Mouse (Mus musculus) CH12.LX (cell line): ENCODE data around the gene Bex3. TPM values are rescaled to one million over a fixed set of nuclear protein-coding genes. Genes with fewer than 3 reads are reported as not detected.

ENCODE experiments used
- DNase-seq: peaks from one replicate; pipeline ENCODE4 v3.0.0-alpha.2; 2013; ENCODE audit errors: extremely low read depth
- H3K27ac ChIP-seq: 2 replicates; pipeline ENCODE4 v1.5.1; 2012; ENCODE audit warnings: low read depth, mild to moderate bottlenecking, control low read depth, moderate library complexity; ENCODE audit not compliant: insufficient read depth
- H3K27me3 ChIP-seq: replicated peaks from 2 replicates; pipeline ENCODE3; 2012; ENCODE audit warnings: inconsistent platforms
- H3K36me3 ChIP-seq, 2 experiments: replicated peaks in 1 of 2; 2 replicates each; pipeline versions ENCODE3 to v1.6.1; 2012; ENCODE audit warnings: inconsistent platforms in 1 of 2, low read length in 1 of 2, mild to moderate bottlenecking in 1 of 2, mixed read lengths in 1 of 2, moderate library complexity in 1 of 2; ENCODE audit not compliant: control insufficient read depth in 1 of 2, insufficient read depth in 1 of 2
- H3K4me1 ChIP-seq, 2 experiments: 2 replicates each; pipeline ENCODE4 v1.6.1; 2012; ENCODE audit warnings: inconsistent platforms in 1 of 2, moderate library complexity in 1 of 2; ENCODE audit not compliant: insufficient read depth in 2 of 2, control insufficient read depth in 1 of 2
- H3K4me2 ChIP-seq: 2 replicates; pipeline ENCODE4 v1.6.1; 2012; ENCODE audit warnings: low read depth, mild to moderate bottlenecking, control low read depth; ENCODE audit not compliant: poor library complexity, insufficient read depth, severe bottlenecking
- H3K4me3 ChIP-seq, 3 experiments: fragments of 150-350 bp in 1 of 3; sonication (generic) in 1 of 3; replicated peaks in 1 of 3; 2 replicates each; pipeline versions ENCODE3 to v1.5.1; 2011 to 2012; ENCODE audit warnings: low read depth in 2 of 3, low read length in 2 of 3, mild to moderate bottlenecking in 2 of 3, moderate library complexity in 2 of 3, control low read depth in 1 of 3, improper control_type of control experiment in 1 of 3, inconsistent platforms in 1 of 3, mixed read lengths in 1 of 3; ENCODE audit not compliant: poor library complexity in 1 of 3
- H3K79me2 ChIP-seq: replicated peaks from 2 replicates; pipeline ENCODE4 v1.6.1; 2012; ENCODE audit warnings: mild to moderate bottlenecking, moderate library complexity; ENCODE audit not compliant: control insufficient read depth, poor library complexity, insufficient read depth, severe bottlenecking; ENCODE audit errors: extremely low read depth
- H3K9ac ChIP-seq: 2 replicates; pipeline ENCODE4 v1.6.1; 2012; ENCODE audit warnings: low read depth, mild to moderate bottlenecking, control low read depth, moderate library complexity; ENCODE audit not compliant: insufficient read depth
- H3K9me3 ChIP-seq: replicated peaks from 2 replicates; pipeline ENCODE3; 2012; ENCODE audit warnings: low read length, inconsistent platforms, mixed read lengths
- CHD2 ChIP-seq: IDR thresholded peaks from 2 replicates; pipeline ENCODE4 v1.6.1; 2011; ENCODE audit warnings: low read length, improper control_type of control experiment
- E2F4 ChIP-seq: IDR thresholded peaks from 2 replicates; pipeline ENCODE4 v1.6.1; 2011; ENCODE audit warnings: low read depth, low read length, improper control_type of control experiment; ENCODE audit not compliant: insufficient replicate concordance
- ELF1 ChIP-seq: IDR thresholded peaks from 2 replicates; pipeline ENCODE4 v1.6.1; 2014; ENCODE audit warnings: low read depth, mild to moderate bottlenecking, inconsistent platforms, low read length, improper control_type of control experiment
- EP300 ChIP-seq: IDR thresholded peaks from 2 replicates; pipeline ENCODE4 v1.6.1; 2011; ENCODE audit warnings: low read length, improper control_type of control experiment
- GABPA ChIP-seq: IDR thresholded peaks from 2 replicates; pipeline ENCODE4 v1.6.1; 2012; ENCODE audit warnings: low read depth, low read length, improper control_type of control experiment, inconsistent platforms; ENCODE audit not compliant: insufficient replicate concordance
- HCFC1 ChIP-seq: IDR thresholded peaks from 2 replicates; pipeline ENCODE4 v1.6.1; 2012; ENCODE audit warnings: low read depth, mild to moderate bottlenecking, inconsistent platforms, low read length, improper control_type of control experiment
- MAFK ChIP-seq: IDR thresholded peaks from 2 replicates; pipeline ENCODE4 v1.6.1; 2011; ENCODE audit warnings: low read length, improper control_type of control experiment; ENCODE audit not compliant: insufficient replicate concordance
- MAX ChIP-seq: IDR thresholded peaks from 2 replicates; pipeline ENCODE4 v1.6.1; 2011; ENCODE audit warnings: low read length, improper control_type of control experiment
- MXI1 ChIP-seq: IDR thresholded peaks from 2 replicates; pipeline ENCODE4 v1.6.1; 2011; ENCODE audit warnings: mild to moderate bottlenecking, low read depth, low read length, improper control_type of control experiment
- NRF1 ChIP-seq: IDR thresholded peaks from 2 replicates; pipeline ENCODE4 v1.6.1; 2014; ENCODE audit warnings: low read depth, mild to moderate bottlenecking, inconsistent platforms, low read length, improper control_type of control experiment, moderate library complexity
- PAX5 ChIP-seq: IDR thresholded peaks from 2 replicates; pipeline ENCODE4 v1.6.1; 2012; ENCODE audit warnings: low read length, inconsistent platforms, mixed read lengths
- POLR2A ChIP-seq: IDR thresholded peaks from 2 replicates; pipeline ENCODE4 v1.6.1; 2011; ENCODE audit warnings: low read depth, mild to moderate bottlenecking, improper control_type of control experiment, low read length
- POLR2AphosphoS2 ChIP-seq: IDR thresholded peaks from 2 replicates; pipeline ENCODE4 v1.6.1; 2011; ENCODE audit warnings: low read depth, low read length, improper control_type of control experiment
- RCOR1 ChIP-seq: conservative IDR thresholded peaks from 2 replicates; pipeline ENCODE4 v1.6.1; 2012; ENCODE audit warnings: low read depth, mild to moderate bottlenecking, inconsistent platforms, low read length, improper control_type of control experiment
- SIN3A ChIP-seq: IDR thresholded peaks from 2 replicates; pipeline ENCODE4 v1.6.1; 2012; ENCODE audit warnings: low read length, improper control_type of control experiment, inconsistent platforms
- SMC3 ChIP-seq: IDR thresholded peaks from 2 replicates; pipeline ENCODE4 v1.6.1; 2011; ENCODE audit warnings: low read depth, low read length, improper control_type of control experiment
- UBTF ChIP-seq: IDR thresholded peaks from 2 replicates; pipeline ENCODE4 v1.6.1; 2012; ENCODE audit warnings: low read depth, mild to moderate bottlenecking, inconsistent platforms, low read length, improper control_type of control experiment, moderate library complexity
- USF1 ChIP-seq: IDR thresholded peaks from 2 replicates; pipeline ENCODE4 v1.6.1; 2014; ENCODE audit warnings: low read depth, mild to moderate bottlenecking, inconsistent platforms, low read length, improper control_type of control experiment
- ZKSCAN1 ChIP-seq: IDR thresholded peaks from 2 replicates; pipeline ENCODE4 v1.6.1; 2012; ENCODE audit warnings: low read depth, inconsistent platforms, low read length, improper control_type of control experiment, borderline replicate concordance
- ZMIZ1 ChIP-seq: IDR thresholded peaks from 2 replicates; pipeline ENCODE4 v1.6.1; 2012; ENCODE audit warnings: low read depth, mild to moderate bottlenecking, inconsistent platforms, low read length, improper control_type of control experiment
- dilution Hi-C: fragments of 300-500 bp; cut with MboI; formaldehyde crosslinking; loops from 2 replicates; pipeline ENCODE4 v1.14.3; 2020; ENCODE audit warnings: low sequenced_read_pairs; ENCODE audit not compliant: extremely low pct_unique_long_range_greater_than_20kb, extremely low pct_ligation_motif_present
- in situ Hi-C: fragments of 300-500 bp; cut with MboI; formaldehyde crosslinking; loops from 3 replicates; pipeline ENCODE4 v1.14.3; 2019; ENCODE audit warnings: low sequenced_read_pairs, low pct_ligation_motif_present, low pct_unique_long_range_greater_than_20kb, mixed read lengths
- polyA plus RNA-seq: library from polyadenylated mRNA; unstranded; fragments of >175 nt; gene quantifications from 2 replicates; pipeline ENCODE4 v1.2.1, GENCODE M21; 2012; ENCODE audit warnings: low read depth; ENCODE audit not compliant: insufficient read length
- total RNA-seq, 2 experiments: library from RNA; depleted of rRNA; stranded (reverse); fragments of 300-350 nt in 1 of 2; fragments of >200 nt in 1 of 2; gene quantifications; 2 replicates each; pipeline ENCODE4 v1.2.3; 2012 to 2014

The Bex3 gene
- total and polyA plus RNA-seq, 3 experiments: 87.4 to 228 (median 124) TPM

- no peaks in the 10 kb centered on the region for H3K4me1 ChIP-seq
- in situ Hi-C loops: loop anchor here (25.0 kb wide), 1 partner anchor 119 kb away; no protein-coding TSS in a partner anchor
- H3K9ac ChIP-seq: no peak overlapping the region
- H3K4me2 ChIP-seq: no peak overlapping the region
- H3K79me2 ChIP-seq: no peaks in the 10 kb centered on the region
- TF ChIP-seq GABPA (no peak), USF1 (no peak), NRF1 (no peak), ZMIZ1 (no peak), SMC3 (no peak), SIN3A (no peak), ZKSCAN1 (no peak)
- no peak for DNase-seq
- H3K27ac ChIP-seq: no peak overlapping the region
- H3K36me3 ChIP-seq: no peaks in the 10 kb centered on the region
- H3K27me3 ChIP-seq: no peaks in the 10 kb centered on the region
- H3K4me3 ChIP-seq: no peak overlapping the region
- H3K9me3 ChIP-seq: no peaks in the 10 kb centered on the region
- dilution Hi-C loops: no loop called here
Observed at GRCm38 (mm10) chrX:136306196-136306595, 36.1 kb downstream of the Bex3 start.

GRCm38 (mm10) chrX:136313303-136313702, 43.2 kb downstream of the Bex3 start:
- dilution Hi-C loops: no loop called here
- TF ChIP-seq POLR2AphosphoS2 (no peak), PAX5 (no peak), UBTF (no peak), GABPA (no peak), E2F4 (no peak)

GRCm38 (mm10) chrX:136313792-136314564, 43.9 kb downstream of the Bex3 start:
- Histone ChIP-seq H3K9me3 (no peaks in the 10 kb centered on the region), H3K27ac (no peak overlapping the region), H3K4me2 (no peak overlapping the region; the same call in 1 of the 2 replicates), H3K27me3 (no peaks in the 10 kb centered on the region), H3K9ac (no peak overlapping the region), H3K4me3 (no peak overlapping the region), H3K4me1 (no peaks in the 10 kb centered on the region), H3K36me3 (no peaks in the 10 kb centered on the region), H3K79me2 (no peaks in the 10 kb centered on the region)
- no peak for DNase-seq
- dilution Hi-C loops: no loop called here
- TF ChIP-seq NRF1 (no peak), POLR2A (no peak), RCOR1 (no peak), MAFK (no peak), HCFC1 (no peak), USF1 (no peak), MAX (no peak), MXI1 (no peak), ELF1 (no peak), CHD2 (no peak), EP300 (no peak), SMC3 (no peak)
- TF ChIP-seq, all 38 proteins: peak for 0
- in situ Hi-C loops: loop anchor here (25.0 kb wide), 1 partner anchor 127 kb away; no protein-coding TSS in a partner anchor

More at GRCm38 (mm10) chrX:136313303-136313702, 43.2 kb downstream of the Bex3 start:
- in situ Hi-C loops: loop anchor here (25.0 kb wide), 1 partner anchor 126 kb away; no protein-coding TSS in a partner anchor
- no peak for DNase-seq
- no peaks in the 10 kb centered on the region for H3K4me1 ChIP-seq
- H3K79me2 ChIP-seq: no peaks in the 10 kb centered on the region
- no peaks in the 10 kb centered on the region for H3K36me3 ChIP-seq
- no peak overlapping the region for H3K9ac ChIP-seq
- no peak overlapping the region for H3K4me2 ChIP-seq
- no peaks in the 10 kb centered on the region for H3K9me3 ChIP-seq
- no peaks in the 10 kb centered on the region for H3K27me3 ChIP-seq
- no peak overlapping the region for H3K4me3 ChIP-seq
- no peak overlapping the region for H3K27ac ChIP-seq
